Mouse (Mus musculus) CH12.LX (cell line): ENCODE measurements at regions not wholly inside any gene's neighbourhood (a gene's known extent, or its start where the extent isn't known, plus 50 kb on each side); places are given as distances from the start of the nearest gene placed in this dataset.

Source experiments
- DNase-seq: peaks from one replicate; pipeline ENCODE4 v3.0.0-alpha.2; 2013; ENCODE audit errors: extremely low read depth
- H3K27ac ChIP-seq: 2 replicates; pipeline ENCODE4 v1.5.1; 2012; ENCODE audit warnings: low read depth, mild to moderate bottlenecking, control low read depth, moderate library complexity; ENCODE audit not compliant: insufficient read depth
- H3K27me3 ChIP-seq: replicated peaks from 2 replicates; pipeline ENCODE3; 2012; ENCODE audit warnings: inconsistent platforms
- H3K36me3 ChIP-seq, 2 experiments: replicated peaks in 1 of 2; 2 replicates each; pipeline versions ENCODE3 to v1.6.1; 2012; ENCODE audit warnings: inconsistent platforms in 1 of 2, low read length in 1 of 2, mild to moderate bottlenecking in 1 of 2, mixed read lengths in 1 of 2, moderate library complexity in 1 of 2; ENCODE audit not compliant: control insufficient read depth in 1 of 2, insufficient read depth in 1 of 2
- H3K4me1 ChIP-seq, 2 experiments: 2 replicates each; pipeline ENCODE4 v1.6.1; 2012; ENCODE audit warnings: inconsistent platforms in 1 of 2, moderate library complexity in 1 of 2; ENCODE audit not compliant: insufficient read depth in 2 of 2, control insufficient read depth in 1 of 2
- H3K4me2 ChIP-seq: 2 replicates; pipeline ENCODE4 v1.6.1; 2012; ENCODE audit warnings: low read depth, mild to moderate bottlenecking, control low read depth; ENCODE audit not compliant: poor library complexity, insufficient read depth, severe bottlenecking
- H3K4me3 ChIP-seq, 3 experiments: fragments of 150-350 bp in 1 of 3; sonication (generic) in 1 of 3; replicated peaks in 1 of 3; 2 replicates each; pipeline versions ENCODE3 to v1.5.1; 2011 to 2012; ENCODE audit warnings: low read depth in 2 of 3, low read length in 2 of 3, mild to moderate bottlenecking in 2 of 3, moderate library complexity in 2 of 3, control low read depth in 1 of 3, improper control_type of control experiment in 1 of 3, inconsistent platforms in 1 of 3, mixed read lengths in 1 of 3; ENCODE audit not compliant: poor library complexity in 1 of 3
- H3K79me2 ChIP-seq: replicated peaks from 2 replicates; pipeline ENCODE4 v1.6.1; 2012; ENCODE audit warnings: mild to moderate bottlenecking, moderate library complexity; ENCODE audit not compliant: control insufficient read depth, poor library complexity, insufficient read depth, severe bottlenecking; ENCODE audit errors: extremely low read depth
- H3K9ac ChIP-seq: 2 replicates; pipeline ENCODE4 v1.6.1; 2012; ENCODE audit warnings: low read depth, mild to moderate bottlenecking, control low read depth, moderate library complexity; ENCODE audit not compliant: insufficient read depth
- H3K9me3 ChIP-seq: replicated peaks from 2 replicates; pipeline ENCODE3; 2012; ENCODE audit warnings: low read length, inconsistent platforms, mixed read lengths
- BHLHE40 ChIP-seq: IDR thresholded peaks from 2 replicates; pipeline ENCODE4 v1.6.1; 2011; ENCODE audit warnings: mild to moderate bottlenecking, low read depth, low read length, improper control_type of control experiment
- CHD1 ChIP-seq: IDR thresholded peaks from 2 replicates; pipeline ENCODE4 v1.6.1; 2012; ENCODE audit warnings: low read depth, low read length, improper control_type of control experiment, inconsistent platforms
- CHD2 ChIP-seq: IDR thresholded peaks from 2 replicates; pipeline ENCODE4 v1.6.1; 2011; ENCODE audit warnings: low read length, improper control_type of control experiment
- E2F4 ChIP-seq: IDR thresholded peaks from 2 replicates; pipeline ENCODE4 v1.6.1; 2011; ENCODE audit warnings: low read depth, low read length, improper control_type of control experiment; ENCODE audit not compliant: insufficient replicate concordance
- ELF1 ChIP-seq: IDR thresholded peaks from 2 replicates; pipeline ENCODE4 v1.6.1; 2014; ENCODE audit warnings: low read depth, mild to moderate bottlenecking, inconsistent platforms, low read length, improper control_type of control experiment
- EP300 ChIP-seq: IDR thresholded peaks from 2 replicates; pipeline ENCODE4 v1.6.1; 2011; ENCODE audit warnings: low read length, improper control_type of control experiment
- ETS1 ChIP-seq: conservative IDR thresholded peaks from 2 replicates; pipeline ENCODE4 v1.6.1; 2012; ENCODE audit warnings: low read depth, mild to moderate bottlenecking, inconsistent platforms, low read length, improper control_type of control experiment, moderate library complexity
- HCFC1 ChIP-seq: IDR thresholded peaks from 2 replicates; pipeline ENCODE4 v1.6.1; 2012; ENCODE audit warnings: low read depth, mild to moderate bottlenecking, inconsistent platforms, low read length, improper control_type of control experiment
- JUN ChIP-seq: IDR thresholded peaks from 2 replicates; pipeline ENCODE4 v1.6.1; 2011; ENCODE audit warnings: low read depth, mild to moderate bottlenecking, low read length, improper control_type of control experiment, moderate library complexity; ENCODE audit not compliant: insufficient read depth
- JUND ChIP-seq: conservative IDR thresholded peaks from 2 replicates; pipeline ENCODE4 v1.6.1; 2011; ENCODE audit warnings: low read depth, low read length, improper control_type of control experiment
- MAX ChIP-seq: IDR thresholded peaks from 2 replicates; pipeline ENCODE4 v1.6.1; 2011; ENCODE audit warnings: low read length, improper control_type of control experiment
- MAZ ChIP-seq: IDR thresholded peaks from 2 replicates; pipeline ENCODE4 v1.6.1; 2012; ENCODE audit warnings: low read depth, mild to moderate bottlenecking, inconsistent platforms, low read length, improper control_type of control experiment, moderate library complexity
- NELFE ChIP-seq: IDR thresholded peaks from 2 replicates; pipeline ENCODE4 v1.6.1; 2011; ENCODE audit warnings: low read depth, low read length, improper control_type of control experiment
- POLR2A ChIP-seq: IDR thresholded peaks from 2 replicates; pipeline ENCODE4 v1.6.1; 2011; ENCODE audit warnings: low read depth, mild to moderate bottlenecking, improper control_type of control experiment, low read length
- RAD21 ChIP-seq: IDR thresholded peaks from 2 replicates; pipeline ENCODE4 v1.6.1; 2011; ENCODE audit warnings: low read depth, mild to moderate bottlenecking, low read length, improper control_type of control experiment, moderate library complexity
- RCOR1 ChIP-seq: conservative IDR thresholded peaks from 2 replicates; pipeline ENCODE4 v1.6.1; 2012; ENCODE audit warnings: low read depth, mild to moderate bottlenecking, inconsistent platforms, low read length, improper control_type of control experiment
- SIN3A ChIP-seq: IDR thresholded peaks from 2 replicates; pipeline ENCODE4 v1.6.1; 2012; ENCODE audit warnings: low read length, improper control_type of control experiment, inconsistent platforms
- SMC3 ChIP-seq: IDR thresholded peaks from 2 replicates; pipeline ENCODE4 v1.6.1; 2011; ENCODE audit warnings: low read depth, low read length, improper control_type of control experiment
- TBP ChIP-seq: conservative IDR thresholded peaks from 2 replicates; pipeline ENCODE4 v1.6.1; 2011; ENCODE audit warnings: low read depth, low read length, improper control_type of control experiment
- TCF12 ChIP-seq: IDR thresholded peaks from 2 replicates; pipeline ENCODE4 v1.6.1; 2014; ENCODE audit warnings: low read depth, mild to moderate bottlenecking, inconsistent platforms, low read length, improper control_type of control experiment
- UBTF ChIP-seq: IDR thresholded peaks from 2 replicates; pipeline ENCODE4 v1.6.1; 2012; ENCODE audit warnings: low read depth, mild to moderate bottlenecking, inconsistent platforms, low read length, improper control_type of control experiment, moderate library complexity
- USF1 ChIP-seq: IDR thresholded peaks from 2 replicates; pipeline ENCODE4 v1.6.1; 2014; ENCODE audit warnings: low read depth, mild to moderate bottlenecking, inconsistent platforms, low read length, improper control_type of control experiment
- ZMIZ1 ChIP-seq: IDR thresholded peaks from 2 replicates; pipeline ENCODE4 v1.6.1; 2012; ENCODE audit warnings: low read depth, mild to moderate bottlenecking, inconsistent platforms, low read length, improper control_type of control experiment
- ZNF384 ChIP-seq: IDR thresholded peaks from 2 replicates; pipeline ENCODE4 v1.6.1; 2012; ENCODE audit warnings: low read depth, low read length, improper control_type of control experiment, inconsistent platforms
- dilution Hi-C: fragments of 300-500 bp; cut with MboI; formaldehyde crosslinking; loops from 2 replicates; pipeline ENCODE4 v1.14.3; 2020; ENCODE audit warnings: low sequenced_read_pairs; ENCODE audit not compliant: extremely low pct_unique_long_range_greater_than_20kb, extremely low pct_ligation_motif_present
- in situ Hi-C: fragments of 300-500 bp; cut with MboI; formaldehyde crosslinking; loops from 3 replicates; pipeline ENCODE4 v1.14.3; 2019; ENCODE audit warnings: low sequenced_read_pairs, low pct_ligation_motif_present, low pct_unique_long_range_greater_than_20kb, mixed read lengths

- Histone ChIP-seq H3K4me1 (no peaks in the 10 kb centered on the region), H3K4me2 (no peak overlapping the region), H3K27ac (no peak overlapping the region)
- TF ChIP-seq E2F4: no peak
- no peak for TF ChIP-seq ZMIZ1
- TF ChIP-seq MAX: no peak
- TF ChIP-seq ETS1: no peak
- no peak for TF ChIP-seq UBTF
- no peak for TF ChIP-seq RCOR1
- TF ChIP-seq SIN3A: no peak
- no peak for TF ChIP-seq RAD21
- TF ChIP-seq MAZ: no peak
- TF ChIP-seq EP300: no peak
- no peak for TF ChIP-seq JUND
- TF ChIP-seq, all 38 proteins: peak for 0
- Histone ChIP-seq H3K4me3 (no peak overlapping the region), H3K9ac (no peak overlapping the region), H3K9me3 (peaks cover 70% of the 10 kb centered on the region), H3K79me2 (no peaks in the 10 kb centered on the region), H3K27me3 (no peaks in the 10 kb centered on the region), H3K36me3 (no peaks in the 10 kb centered on the region)
- in situ Hi-C loops (no loop called here), dilution Hi-C loops (no loop called here)
- no peak for DNase-seq
Observed at GRCm38 (mm10) chr4:31367031-31367430, 596.9 kb upstream of the Map3k7 start.

GRCm38 (mm10) chr4:31370062-31370461, 593.8 kb upstream of the Map3k7 start:
- H3K4me3 ChIP-seq: no peak overlapping the region
- dilution Hi-C loops: no loop called here
- in situ Hi-C loops: no loop called here
- no peaks in the 10 kb centered on the region for H3K27me3 ChIP-seq
- no peak overlapping the region for H3K9ac ChIP-seq
- H3K9me3 ChIP-seq: peaks cover 64% of the 10 kb centered on the region
- no peaks in the 10 kb centered on the region for H3K4me1 ChIP-seq
- TF ChIP-seq NELFE (no peak), RCOR1 (no peak), E2F4 (no peak), BHLHE40 (no peak), ELF1 (no peak), ZMIZ1 (no peak), EP300 (no peak), CHD2 (no peak), TBP (no peak), HCFC1 (no peak), POLR2A (no peak), RAD21 (no peak), CHD1 (no peak), SMC3 (no peak), JUN (no peak), USF1 (no peak), ZNF384 (no peak), TCF12 (no peak)
- TF ChIP-seq, all 38 proteins: peak for 0
- no peaks in the 10 kb centered on the region for H3K36me3 ChIP-seq
- no peak overlapping the region for H3K27ac ChIP-seq
- H3K4me2 ChIP-seq: no peak overlapping the region
- H3K79me2 ChIP-seq: no peaks in the 10 kb centered on the region
- no peak for DNase-seq
